Mouse (Mus musculus): Measurements from ENCODE around the gene Synpr.

DNA sequence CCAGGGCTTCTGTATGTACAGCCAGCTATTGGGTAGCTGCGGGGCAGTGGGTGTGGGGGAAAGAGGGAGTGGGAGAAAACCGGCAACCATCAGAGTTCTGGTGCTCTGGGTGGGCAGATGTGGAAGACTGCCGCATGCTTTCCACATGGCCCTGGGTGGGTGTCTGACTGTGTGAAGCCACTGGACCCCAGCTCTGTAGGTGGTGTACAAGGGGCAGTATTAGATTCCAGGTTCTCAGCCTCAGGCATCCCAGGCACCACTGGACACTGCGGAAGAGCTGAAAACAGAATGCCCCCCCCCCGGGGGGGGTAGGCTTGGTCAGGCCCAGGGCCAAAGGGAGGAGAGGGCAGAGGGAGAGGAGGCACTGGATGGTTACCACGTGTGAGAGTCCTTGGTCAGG, 156.1 kb downstream of the Synpr start:
- TF ChIP-seq CTCF (IDR thresholded peaks at IDR 0.05; ENCODE audit: control insufficient read depth, insufficient read depth, low read length) (no peak), POLR2A (IDR thresholded peaks at IDR 0.05; ENCODE audit: borderline replicate concordance, control insufficient read depth, low read depth, low read length) (no peak)

Data from bone marrow, adult 2 months (tissue).